Mouse (Mus musculus): Measurements from ENCODE around the gene Arntl2.

- no peak for TF ChIP-seq CTCF (IDR thresholded peaks at IDR 0.05; ENCODE audit: extremely low read depth, insufficient read depth, insufficient read length, insufficient replicate concordance)
- TF ChIP-seq POLR2A (IDR thresholded peaks at IDR 0.05; ENCODE audit: low read depth, low read length): no peak
Observed at GRCm38 (mm10) chr6:146755679-146756078, 40.2 kb upstream of the Arntl2 start.
